Mouse (Mus musculus) spleen, adult 2 months (tissue): ENCODE data around the gene Gnb5.

Source experiments
- CTCF ChIP-seq: fragments of 200-500 bp; IDR thresholded peaks from 2 replicates; pipeline ENCODE4 v1.5.1; 2011; ENCODE audit warnings: mild to moderate bottlenecking, inconsistent platforms; ENCODE audit not compliant: insufficient read depth, insufficient read length, insufficient replicate concordance; ENCODE audit errors: extremely low read depth
- POLR2A ChIP-seq: fragments of 200-500 bp; IDR thresholded peaks from 2 replicates; pipeline ENCODE4 v1.6.1; 2011; ENCODE audit warnings: low read depth, low read length, inconsistent platforms

DNA sequence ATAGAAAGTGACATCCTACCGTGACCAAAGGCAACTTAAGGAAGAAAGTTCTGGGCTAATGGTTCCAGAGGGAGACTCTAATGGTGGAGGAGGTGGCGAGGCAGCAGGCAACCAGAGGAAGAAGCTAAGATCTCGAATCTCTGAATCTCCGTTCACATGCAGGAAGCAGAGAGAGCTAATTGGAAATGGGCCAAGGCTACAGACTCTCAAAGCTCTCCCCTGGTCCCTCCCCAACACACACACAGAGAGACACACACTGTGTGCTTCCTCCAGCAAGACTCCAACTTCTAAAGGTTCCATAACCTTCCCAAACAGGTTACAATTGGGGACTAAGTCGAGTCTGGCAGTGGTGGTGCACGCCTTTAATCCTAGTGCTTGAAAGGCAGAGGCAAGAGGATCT lies 35.7 kb upstream of the Gnb5 start:
- no peak for TF ChIP-seq CTCF
- TF ChIP-seq POLR2A: no peak
